Mouse (Mus musculus) thymus, adult 2 months (tissue): ENCODE results near the gene Col12a1.

Source experiments
- CTCF ChIP-seq: fragments of 200-500 bp; IDR thresholded peaks from 2 replicates; pipeline ENCODE4 v1.5.1; 2012; ENCODE audit warnings: mild to moderate bottlenecking, control low read depth, low read length, moderate library complexity, borderline replicate concordance; ENCODE audit not compliant: control insufficient read depth, poor library complexity, insufficient read depth; ENCODE audit errors: extremely low read depth
- POLR2A ChIP-seq: fragments of 200-500 bp; IDR thresholded peaks from 2 replicates; pipeline ENCODE4 v1.6.1; 2012; ENCODE audit warnings: mild to moderate bottlenecking, low read length, control low read depth, moderate library complexity; ENCODE audit not compliant: control insufficient read depth, poor library complexity, insufficient read depth; ENCODE audit errors: extremely low read depth

- TF ChIP-seq CTCF, result no peak
- no peak for TF ChIP-seq POLR2A
Measured at GRCm38 (mm10) chr9:79553297-79553696, 165.3 kb downstream of the Col12a1 start.
